18 mouse cellular contexts compared by ENCODE assay signal in genomic region chr17:80760344-80761145, GRCm38 (mm10). TPM values are rescaled to one million over a fixed set of nuclear protein-coding genes. Genes with fewer than 3 reads are reported as not detected.
A peak's percentile ranks its signal among the peaks of the same experiment; 100 is the strongest.
DNase-seq lines count a peak whose midpoint lies in the region; ATAC-seq and TF ChIP-seq lines count a peak whose summit lies in the region.
"Had no signal": no experiment of that assay in that cellular context is flagged by ENCODE, and none has a peak within 500 bp of the region (broad histone marks: within the 10 kb centered on the region; RNA-seq: fewer than 3 reads in every experiment).

No protein-coding gene starts in this region.

- DNase-seq in kidney, adult 9 months = peak; percentile 47
- peak; percentile 97 for DNase-seq in liver, adult 2 months (ENCODE audit: extremely low read depth, low read depth, low spot score)
- no peak for DNase-seq in liver, embryonic 11.5 days (ENCODE audit: low spot score)
- no peak for DNase-seq in liver, embryonic 14.5 days (ENCODE audit: low read depth in 3 of 3, low spot score in 3 of 3)
- DNase-seq in right cerebral cortex, postnatal 25 days = peak; percentile 30
- DNase-seq in thymus, postnatal 36 days = no peak
- no peak for DNase-seq in gastrocnemius, adult 2 months
- DNase-seq: B cell, adult 2 months; cerebellum, adult 9-10 months; gastrocnemius, postnatal 25 days; kidney, adult 8-10 months; thymus, postnatal 14 days had no signal

- H3K79me2 ChIP-seq in liver, adult 2 months (ENCODE audit: control insufficient read depth, insufficient read depth, low read length) = no peaks in the 10 kb centered on the region

- WGBS in kidney, embryonic 16.5 days = 87% methylated on average over 16 of the region's 16 CpGs
- WGBS in liver, adult 2 months = 30% methylated on average over 16 of the region's 16 CpGs
- WGBS in liver, embryonic 11.5 days = 80% methylated on average over 16 of the region's 16 CpGs
- 71% methylated on average over 16 of the region's 16 CpGs for WGBS in liver, embryonic 14.5 days (ENCODE audit: insufficient replicate concordance)

- TF ChIP-seq CTCF in liver, adult 2 months (IDR thresholded peaks at IDR 0.05; ENCODE audit: low read depth, low read length) = no peak
- TF ChIP-seq CTCF in liver, embryonic 14.5 days (IDR thresholded peaks at IDR 0.05; ENCODE audit: low read depth) = no peak
- no peak for TF ChIP-seq CTCF in gastrocnemius, adult 2 months (IDR thresholded peaks at IDR 0.05)

- TF ChIP-seq EP300 in liver, embryonic 14.5 days (IDR thresholded peaks at IDR 0.05; ENCODE audit: low read depth) = no peak

- no peak overlapping the region for H3K4me2 ChIP-seq in kidney, embryonic 16.5 days (replicated peaks; ENCODE audit: low read depth, low read length)
- no peak overlapping the region for H3K4me2 ChIP-seq in liver, embryonic 11.5 days
- no peak overlapping the region for H3K4me2 ChIP-seq in liver, embryonic 14.5 days (ENCODE audit: low read depth)
- H3K4me2 ChIP-seq: forebrain, embryonic 13.5 days; limb, embryonic 13.5 days; midbrain, embryonic 13.5 days had no signal

- TF ChIP-seq POLR2A in liver, adult 2 months (IDR thresholded peaks at IDR 0.05; ENCODE audit: extremely low read depth, insufficient read depth, low read length) = no peak

- H3K27me3 ChIP-seq in kidney, embryonic 16.5 days (ENCODE audit: insufficient read depth, low read length) = no peaks in the 10 kb centered on the region
- H3K27me3 ChIP-seq in liver, adult 2 months (ENCODE audit: control insufficient read depth, insufficient read depth, low read length) = no peaks in the 10 kb centered on the region
- H3K27me3 ChIP-seq in liver, embryonic 11.5 days (replicated peaks; ENCODE audit: control insufficient read depth, insufficient read depth, low read length) = no peaks in the 10 kb centered on the region
- no peaks in the 10 kb centered on the region for H3K27me3 ChIP-seq in liver, embryonic 14.5 days (ENCODE audit: control insufficient read depth, insufficient read depth, low read length)
- H3K27me3 ChIP-seq: forebrain, embryonic 13.5 days; limb, embryonic 13.5 days; midbrain, embryonic 13.5 days had no signal

- no peak for ATAC-seq in kidney, embryonic 16.5 days (ENCODE audit: low FRiP score, low TSS enrichment)
- ATAC-seq in liver, embryonic 11.5 days (replicated peaks; ENCODE audit: low FRiP score) = no peak
- ATAC-seq in liver, embryonic 14.5 days (ENCODE audit: insufficient read depth) = peak; percentile 45; the same call in 1 of the 2 replicates
- ATAC-seq: forebrain, embryonic 13.5 days; midbrain, embryonic 13.5 days had no signal

- peaks cover 6% of the 10 kb centered on the region; the same call in 1 of the 2 replicates for H3K4me1 ChIP-seq in kidney, embryonic 16.5 days (ENCODE audit: insufficient read depth, low read length)
- peaks cover 4% of the 10 kb centered on the region; the same call in 1 of the 2 replicates for H3K4me1 ChIP-seq in liver, adult 2 months (ENCODE audit: control insufficient read depth, insufficient read depth, low read length)
- H3K4me1 ChIP-seq in liver, embryonic 11.5 days (replicated peaks; ENCODE audit: control insufficient read depth, insufficient read depth, low read length) = peaks cover 4% of the 10 kb centered on the region
- H3K4me1 ChIP-seq in liver, embryonic 14.5 days (replicated peaks; ENCODE audit: control insufficient read depth in 2 of 2, insufficient read depth in 2 of 2, low read length in 1 of 2) = peaks cover 0 to 7% of the 10 kb centered on the region in 2 experiments; a peak in 2 of 4 replicates
- H3K4me1 ChIP-seq: forebrain, embryonic 13.5 days; hindbrain, embryonic 10.5 days had no signal

- no peak overlapping the region for H3K27ac ChIP-seq in kidney, embryonic 16.5 days (ENCODE audit: low read length)
- H3K27ac ChIP-seq in liver, adult 2 months (replicated peaks; ENCODE audit: insufficient read depth, low read depth, low read length) = peak overlapping the region; percentile 77
- no peak overlapping the region for H3K27ac ChIP-seq in liver, embryonic 11.5 days (ENCODE audit: low read depth, low read length)
- H3K27ac ChIP-seq in liver, embryonic 14.5 days = no peak overlapping the region
- no peak overlapping the region; the same call in 1 of the 2 replicates for H3K27ac ChIP-seq in gastrocnemius, adult 2 months
- H3K27ac ChIP-seq: forebrain, embryonic 13.5 days; hindbrain, embryonic 10.5 days; limb, embryonic 13.5 days; midbrain, embryonic 13.5 days; stomach, postnatal 0 days had no signal

- intact Hi-C loops in gastrocnemius, adult 2 months (cut with DNase I) = no loop called here

- no peaks in the 10 kb centered on the region for H3K36me3 ChIP-seq in kidney, embryonic 16.5 days (ENCODE audit: insufficient read depth, low read length)
- H3K36me3 ChIP-seq in liver, adult 2 months (ENCODE audit: control insufficient read depth, insufficient read depth, low read length) = no peaks in the 10 kb centered on the region
- no peaks in the 10 kb centered on the region for H3K36me3 ChIP-seq in liver, embryonic 11.5 days (ENCODE audit: control insufficient read depth, insufficient read depth, low read length)
- H3K36me3 ChIP-seq in liver, embryonic 14.5 days (replicated peaks; ENCODE audit: control insufficient read depth, insufficient read depth, low read depth) = no peaks in the 10 kb centered on the region
- H3K36me3 ChIP-seq: hindbrain, embryonic 10.5 days; limb, embryonic 13.5 days; midbrain, embryonic 13.5 days had no signal

- H3K9me3 ChIP-seq in kidney, embryonic 16.5 days (ENCODE audit: low read length) = no peaks in the 10 kb centered on the region
- no peaks in the 10 kb centered on the region for H3K9me3 ChIP-seq in liver, embryonic 11.5 days (ENCODE audit: control insufficient read depth, low read length)
- H3K9me3 ChIP-seq in liver, embryonic 14.5 days (ENCODE audit: control insufficient read depth, low read length) = no peaks in the 10 kb centered on the region
- H3K9me3 ChIP-seq: forebrain, embryonic 13.5 days; hindbrain, embryonic 10.5 days; limb, embryonic 13.5 days; midbrain, embryonic 13.5 days had no signal

- no peak overlapping the region for H3K9ac ChIP-seq in kidney, embryonic 16.5 days (replicated peaks; ENCODE audit: low read length)
- peak overlapping the region; percentile 46; the same call in 1 of the 2 replicates for H3K9ac ChIP-seq in liver, adult 2 months (ENCODE audit: low read depth, low read length)
- no peak overlapping the region for H3K9ac ChIP-seq in liver, embryonic 11.5 days (ENCODE audit: low read depth, low read length)
- H3K9ac ChIP-seq in liver, embryonic 14.5 days (replicated peaks) = no peak overlapping the region
- H3K9ac ChIP-seq: forebrain, embryonic 13.5 days; limb, embryonic 13.5 days; midbrain, embryonic 13.5 days had no signal

- no peak overlapping the region for H3K4me3 ChIP-seq in kidney, embryonic 16.5 days (ENCODE audit: low read length)
- H3K4me3 ChIP-seq in liver, adult 2 months (ENCODE audit: insufficient read depth, low read depth, low read length) = peak overlapping the region; percentile 7
- no peak overlapping the region for H3K4me3 ChIP-seq in liver, embryonic 11.5 days (ENCODE audit: low read depth, low read length)
- H3K4me3 ChIP-seq in liver, embryonic 14.5 days (ENCODE audit: insufficient read depth in 1 of 2, low read depth in 2 of 2, low read length in 2 of 2) = no peak overlapping the region
- H3K4me3 ChIP-seq in gastrocnemius, adult 2 months = no peak overlapping the region
- H3K4me3 ChIP-seq: forebrain, embryonic 13.5 days; hindbrain, embryonic 10.5 days; limb, embryonic 13.5 days; midbrain, embryonic 13.5 days had no signal

RNA-seq across cellular contexts. Expression of gene Map4k3, which starts 32.3 kb away (rescaled TPM):
- 22.8 and 23.4 TPM in 2 replicates for polyA plus RNA-seq in kidney, embryonic 16.5 days (2015; fragmentation: Nextera tagmentation; extraction: Ambion mirVana)
- 22.9 and 23.6 TPM in 2 replicates for total RNA-seq in liver, adult 2 months (2014; rRNA removed)
- 5.6 and 5.7 TPM in 2 replicates for polyA plus RNA-seq in liver, adult 2 months (2012; rRNA removed)
- polyA plus RNA-seq in liver, embryonic 11.5 days (2014; fragmentation: Nextera tagmentation; extraction: Ambion mirVana) = 9.9 TPM in 2 replicates
- polyA plus RNA-seq in liver, embryonic 14.5 days (2012; rRNA removed) = 3.5 and 4.3 TPM in 2 replicates
- 4.0 and 4.3 TPM in 2 replicates for polyA plus RNA-seq in liver, embryonic 14.5 days (2014; fragmentation: Nextera tagmentation; extraction: Ambion mirVana)
- 10 to 100 TPM; 11.9 to 17.5 TPM for total RNA-seq in gastrocnemius, adult 2 months (2021)

Comparison
In these comparisons a context has a peak if more than half of its experiments do, and no peak if none do; other contexts are left out.
1. DNase-seq: peak in kidney, adult 9 months (single experiment), liver, adult 2 months (single experiment) and right cerebral cortex, postnatal 25 days (single experiment); none in liver, embryonic 11.5 days (single experiment), liver, embryonic 14.5 days (0 of 3), thymus, postnatal 36 days (0 of 2) and gastrocnemius, adult 2 months (single experiment).